Mouse (Mus musculus): ENCODE data around the gene Hyou1.

- TF ChIP-seq POLR2A (IDR thresholded peaks at IDR 0.05; ENCODE audit: insufficient read depth, low read depth, low read length) (no peak), CTCF (IDR thresholded peaks at IDR 0.05) (no peak)
Observed at GRCm38 (mm10) chr9:44405011-44405410, 25.7 kb downstream of the Hyou1 start.

Data from heart, adult 2 months (tissue).